Comparison of ENCODE assay signal across 8 mouse cellular contexts in genomic region chr4:154390333-154391080, GRCm38 (mm10). TPM values are rescaled to one million over a fixed set of nuclear protein-coding genes. Genes with fewer than 3 reads are reported as not detected.
DNase-seq lines count a peak whose midpoint lies in the region; ATAC-seq lines count a peak whose summit lies in the region.

No protein-coding gene starts in this region.

- 10% methylated on average over 20 of the region's 20 CpGs for WGBS in embryonic facial prominence, embryonic 10.5 days
- WGBS in hindbrain, embryonic 15.5 days = 10% methylated on average over 20 of the region's 20 CpGs

- peaks cover 10% of the 10 kb centered on the region for H3K27me3 ChIP-seq in embryonic facial prominence, embryonic 10.5 days (replicated peaks; ENCODE audit: low read depth, poor library complexity, severe bottlenecking)
- no peaks in the 10 kb centered on the region for H3K27me3 ChIP-seq in hindbrain, embryonic 15.5 days

- H3K4me3 ChIP-seq in embryonic facial prominence, embryonic 10.5 days = peak overlapping the region; percentile 41
- H3K4me3 ChIP-seq in hindbrain, embryonic 15.5 days = no peak overlapping the region

- H3K27ac ChIP-seq in embryonic facial prominence, embryonic 10.5 days (replicated peaks) = peak overlapping the region; percentile 91
- peak overlapping the region; percentile 53 for H3K27ac ChIP-seq in hindbrain, embryonic 15.5 days (replicated peaks)

- no peaks in the 10 kb centered on the region for H3K36me3 ChIP-seq in embryonic facial prominence, embryonic 10.5 days (replicated peaks)
- H3K36me3 ChIP-seq in hindbrain, embryonic 15.5 days = no peaks in the 10 kb centered on the region

- intact Hi-C loops in left cerebral cortex, postnatal 14 days (cut with DNase I) = no loop called here

- ATAC-seq in hindbrain, embryonic 15.5 days (ENCODE audit: low FRiP score, low read depth) = peak; percentile 65

- peak; percentile 50 to 60 for DNase-seq in left cerebral cortex, postnatal 14 days (ENCODE audit: low spot score in 2 of 2)
- DNase-seq in left cerebral cortex, adult 18-20 months (ENCODE audit: low spot score in 2 of 2) = no peak
- DNase-seq in embryonic facial prominence, embryonic 10.5 days (ENCODE audit: low spot score) = peak; percentile 85
- DNase-seq in lung, postnatal 14 days = peak; percentile 20
- no peak for DNase-seq in spleen, adult 12 weeks (ENCODE audit: low spot score)
- DNase-seq in cerebellum, adult 9-11 months = no peak
- no peak for DNase-seq in ovary, postnatal 10 days (ENCODE audit: low spot score)

- H3K4me2 ChIP-seq in hindbrain, embryonic 15.5 days = no peak overlapping the region

- no peaks in the 10 kb centered on the region for H3K9me3 ChIP-seq in embryonic facial prominence, embryonic 10.5 days
- H3K9me3 ChIP-seq in hindbrain, embryonic 15.5 days = no peaks in the 10 kb centered on the region

- peaks cover 98% of the 10 kb centered on the region for H3K4me1 ChIP-seq in embryonic facial prominence, embryonic 10.5 days
- peaks cover 47% of the 10 kb centered on the region for H3K4me1 ChIP-seq in hindbrain, embryonic 15.5 days (replicated peaks)

- H3K9ac ChIP-seq in hindbrain, embryonic 15.5 days = no peak overlapping the region

RNA-seq across cellular contexts. Expression of gene B230104I21Rik, which starts 54.6 kb away (rescaled TPM):
- total RNA-seq in left cerebral cortex, postnatal 14 days (2021) = not detected
- not detected for total RNA-seq in left cerebral cortex, adult 18-20 months (2021)
- not detected in 2 replicates for polyA plus RNA-seq in embryonic facial prominence, embryonic 10.5 days (2016; fragmentation: Nextera tagmentation; extraction: Ambion mirVana)
- not detected in 2 replicates for polyA plus RNA-seq in hindbrain, embryonic 15.5 days (2015; fragmentation: Nextera tagmentation; extraction: Ambion mirVana)

Comparison
In these comparisons a context has a peak if more than half of its experiments do, and no peak if none do; other contexts are left out.
1. DNase-seq: peak in left cerebral cortex, postnatal 14 days (2 of 2), embryonic facial prominence, embryonic 10.5 days (single experiment) and lung, postnatal 14 days (single experiment); none in left cerebral cortex, adult 18-20 months (0 of 2), spleen, adult 12 weeks (single experiment), cerebellum, adult 9-11 months (single experiment) and ovary, postnatal 10 days (single experiment).